Mouse (Mus musculus): ENCODE results near the gene Lrba. TPM values are rescaled to one million over a fixed set of nuclear protein-coding genes. Genes with fewer than 3 reads are reported as not detected.

The Lrba gene
- total RNA-seq, 4 experiments from 2014 or later, result 25.0 to 29.4 (median 25.7) TPM

DNA sequence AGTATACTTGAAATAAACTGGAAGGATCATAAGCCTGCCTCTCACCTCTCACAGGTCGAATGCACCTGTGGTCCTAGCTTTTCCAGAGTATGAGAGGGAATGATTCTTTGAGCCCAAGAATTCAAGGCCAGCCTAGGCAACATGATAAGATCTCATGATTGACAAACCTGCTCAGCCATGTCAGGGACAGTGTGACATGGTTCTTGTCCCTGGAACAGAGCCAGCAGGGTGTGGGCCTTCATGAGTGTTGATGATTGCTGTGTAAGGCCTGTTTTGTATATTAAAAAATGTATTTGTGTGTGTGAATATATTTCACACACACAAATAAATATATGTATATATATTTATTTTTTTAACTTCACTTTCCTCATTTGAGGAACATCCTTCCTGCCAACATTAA, 29.3 kb downstream of the Lrba start:
- DNase-seq (ENCODE audit: low spot score in 2 of 2), result no peak

DNA sequence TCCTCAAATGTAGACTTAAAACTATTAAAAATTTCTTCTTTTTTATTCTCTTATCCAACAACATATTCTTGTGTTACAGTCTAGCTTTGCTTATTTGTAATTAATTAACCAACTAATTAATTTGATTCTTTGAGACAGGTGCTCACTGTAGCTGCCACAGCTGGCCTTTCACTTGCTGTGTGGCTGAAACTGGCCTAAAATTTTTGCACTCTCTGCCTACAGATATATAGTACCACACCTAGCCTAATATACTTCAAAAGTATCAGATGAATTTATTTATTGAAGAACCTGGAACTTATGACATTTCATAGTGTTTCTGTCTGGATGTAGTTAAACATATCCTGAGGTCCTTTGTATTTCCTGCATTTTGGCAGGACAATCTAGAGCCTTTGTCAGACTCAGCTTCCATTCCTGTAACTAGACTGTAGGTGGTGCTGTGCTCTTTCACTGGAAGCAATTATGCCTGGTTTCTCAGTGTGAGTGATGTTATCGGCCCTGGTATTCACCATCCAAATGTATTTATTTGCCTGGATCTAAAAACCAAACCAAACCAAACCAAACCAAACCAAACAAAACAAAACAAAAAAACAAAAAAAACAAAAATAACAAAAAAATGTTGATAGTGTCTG, 43.7 kb downstream of the Lrba start:
- no peak for DNase-seq (ENCODE audit: low spot score in 2 of 2)

DNA sequence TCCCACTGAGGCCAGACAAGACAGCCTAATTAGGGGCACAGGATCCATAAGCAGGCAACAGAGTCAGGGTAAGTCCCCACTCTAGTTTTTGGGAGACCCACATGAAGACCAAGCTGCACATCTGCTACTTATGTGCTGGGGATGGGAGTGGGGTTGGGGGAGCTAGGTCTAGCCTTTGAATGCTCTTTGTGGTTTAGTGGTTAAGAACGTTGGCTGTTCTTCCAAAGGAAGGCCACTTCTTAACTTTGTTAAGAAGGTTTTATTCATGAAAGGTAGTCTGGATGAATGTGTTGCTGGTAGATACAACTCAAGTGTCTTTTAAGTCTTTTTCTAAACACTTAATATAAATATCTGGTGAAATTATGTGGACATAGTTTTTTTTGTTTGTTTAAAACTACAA, 51.2 kb downstream of the Lrba start:
- DNase-seq (ENCODE audit: low spot score in 2 of 2), result no peak

DNA sequence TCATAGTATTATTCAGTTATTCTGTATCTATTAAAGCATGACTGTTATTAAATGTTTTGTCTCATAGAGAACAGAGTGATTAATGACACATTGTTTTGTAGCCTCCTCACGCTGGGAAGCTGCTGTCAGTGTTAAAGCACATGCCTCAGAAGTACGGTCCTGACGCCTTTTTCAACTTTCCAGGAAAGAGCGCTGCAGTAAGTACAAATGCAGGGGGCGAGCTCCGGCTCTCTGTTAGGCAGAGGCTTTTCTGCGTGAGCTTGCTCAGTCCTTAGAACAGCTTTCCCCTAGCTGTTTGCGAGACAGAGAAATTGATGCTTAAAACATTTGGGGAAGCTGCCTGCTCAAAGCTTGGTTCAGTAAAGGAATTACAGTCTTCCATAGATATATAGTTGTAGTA, 66.8 kb downstream of the Lrba start:
- DNase-seq (ENCODE audit: low spot score in 2 of 2), result no peak

DNA sequence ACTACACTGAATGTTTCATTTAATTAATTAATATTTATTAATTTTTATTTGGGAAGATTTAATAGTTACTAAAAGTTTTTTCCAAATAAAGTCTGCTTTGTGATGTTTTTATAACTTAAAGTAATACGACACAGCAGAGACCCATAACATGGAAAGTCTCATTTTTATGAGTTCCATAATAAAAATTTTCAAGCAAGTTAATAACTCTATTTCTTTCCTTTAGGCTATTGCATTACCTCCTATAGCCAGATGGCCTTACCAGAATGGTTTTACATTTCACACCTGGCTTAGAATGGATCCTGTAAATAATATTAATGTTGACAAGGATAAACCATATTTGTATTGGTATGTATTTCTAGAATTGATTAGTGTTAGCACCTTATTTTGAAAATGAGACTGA, 70.4 kb downstream of the Lrba start:
- DNase-seq (ENCODE audit: low spot score in 2 of 2), result no peak

DNA sequence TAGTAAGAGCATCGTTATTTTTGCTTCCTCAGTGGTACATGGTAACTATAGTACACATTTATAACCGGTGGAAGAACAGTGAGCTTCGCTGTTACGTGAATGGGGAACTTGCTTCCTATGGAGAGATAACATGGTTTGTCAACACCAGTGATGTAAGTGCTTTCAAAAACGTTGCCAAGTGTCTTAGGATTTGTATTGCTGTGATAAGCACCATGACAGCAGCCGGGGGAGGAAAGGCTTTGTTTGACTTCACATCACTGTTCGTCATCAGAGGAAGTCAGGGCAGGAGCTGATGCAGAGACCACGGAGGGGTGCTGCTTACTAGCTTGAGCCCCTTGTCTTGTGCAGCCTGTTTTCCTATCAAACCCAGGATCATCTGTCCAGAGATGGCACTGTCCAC, 71.7 kb downstream of the Lrba start:
- no peak for DNase-seq (ENCODE audit: low spot score in 2 of 2)

DNA sequence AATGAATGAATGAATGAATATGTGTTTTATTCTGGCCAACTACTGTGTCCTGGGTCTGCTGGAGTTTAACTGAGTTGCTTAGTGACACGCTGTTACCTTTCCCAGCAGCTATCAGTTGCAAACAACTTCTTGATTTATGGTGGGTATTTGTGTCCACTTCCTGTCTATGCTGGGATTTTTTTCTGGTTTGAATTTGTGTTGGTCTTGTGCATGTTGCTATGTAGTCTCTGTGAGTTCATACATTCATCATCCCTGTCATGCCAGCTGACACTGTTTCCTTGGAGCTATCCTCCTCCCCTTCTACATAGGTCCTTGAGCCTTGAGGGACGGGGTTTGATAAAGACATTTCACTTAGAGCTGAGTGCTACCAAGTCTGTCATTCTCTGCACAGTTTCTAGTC, 84.4 kb downstream of the Lrba start:
- no peak for DNase-seq (ENCODE audit: low spot score in 2 of 2)

DNA sequence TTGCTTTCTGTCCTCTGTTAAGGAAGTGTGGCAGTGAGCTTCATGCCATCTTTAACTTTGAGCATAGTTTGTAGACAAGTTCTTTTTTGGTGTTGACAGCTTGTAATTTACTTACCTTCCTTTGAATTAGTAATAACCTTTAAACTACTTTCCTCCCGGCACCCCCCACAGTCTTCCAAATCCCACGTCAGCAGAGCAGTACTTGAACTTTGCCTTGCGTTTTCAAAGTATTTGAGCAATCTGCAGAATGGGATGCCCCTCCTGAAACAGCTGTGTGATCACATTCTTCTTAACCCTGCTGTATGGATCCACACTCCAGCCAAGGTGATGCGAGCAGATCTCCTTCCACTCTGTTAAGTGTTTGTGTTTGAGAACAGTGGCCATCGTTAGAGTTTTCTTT, 85.7 kb downstream of the Lrba start:
- DNase-seq (ENCODE audit: low spot score in 2 of 2), result no peak

DNA sequence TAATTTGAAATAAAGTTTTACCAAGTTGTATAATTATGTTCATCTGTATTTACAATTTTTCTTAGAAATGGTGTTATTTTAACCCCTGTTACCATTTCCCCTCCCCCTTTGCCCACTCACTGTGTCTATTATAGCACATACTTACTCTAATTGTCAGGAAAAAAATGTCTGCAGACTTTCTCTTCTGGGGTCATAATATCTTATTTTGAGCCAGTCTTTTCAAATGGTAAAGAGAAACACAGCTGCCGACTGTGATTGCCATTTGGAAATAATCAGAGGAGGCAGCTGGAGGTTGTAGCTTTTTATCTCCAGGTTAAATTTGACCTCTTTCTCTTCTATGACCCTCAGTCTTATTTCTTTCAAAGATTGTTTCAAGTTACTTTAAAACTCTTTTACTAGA, 86.9 kb downstream of the Lrba start:
- no peak for DNase-seq (ENCODE audit: low spot score in 2 of 2)

DNA sequence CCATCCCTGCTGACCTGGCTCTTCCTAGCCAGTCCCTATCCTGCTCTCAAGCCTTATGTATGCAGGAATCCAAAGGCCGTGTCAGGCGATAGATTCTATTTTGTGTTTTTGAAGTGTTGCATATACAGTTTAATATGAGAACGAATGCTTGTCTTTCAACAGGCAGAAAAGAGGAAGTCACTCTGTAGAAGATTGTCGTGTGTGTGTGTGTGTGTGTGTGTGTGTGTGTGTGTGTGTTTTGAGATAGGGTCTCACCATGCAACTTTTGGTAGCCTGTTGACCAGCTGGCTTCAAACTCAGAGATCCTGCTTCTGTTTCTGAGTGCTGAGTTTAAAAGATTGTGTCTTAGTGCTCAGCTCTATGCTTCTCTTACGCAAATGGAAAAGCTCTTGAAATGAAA, 93.2 kb downstream of the Lrba start:
- DNase-seq (ENCODE audit: low spot score in 2 of 2), result no peak

DNA sequence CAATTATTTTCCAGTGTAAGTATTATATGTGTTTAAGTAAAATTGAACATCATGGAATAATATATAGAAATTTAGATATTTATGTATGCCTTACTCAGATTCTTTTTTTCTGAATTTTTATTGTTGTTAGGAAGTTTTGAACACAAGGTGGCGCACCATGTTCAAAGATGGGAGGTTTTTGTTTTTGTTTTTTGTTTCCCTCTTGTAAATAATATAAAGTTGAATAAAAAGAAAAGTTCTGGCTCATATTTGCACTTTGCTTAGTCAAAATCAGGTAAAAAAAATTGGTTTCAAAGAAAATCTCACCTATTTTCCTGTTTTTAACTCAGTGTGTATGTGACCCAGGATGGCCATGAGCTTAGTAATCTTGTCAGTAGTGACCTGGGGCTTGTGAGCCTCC, 104.1 kb downstream of the Lrba start:
- no peak for DNase-seq (ENCODE audit: low spot score in 2 of 2)

DNA sequence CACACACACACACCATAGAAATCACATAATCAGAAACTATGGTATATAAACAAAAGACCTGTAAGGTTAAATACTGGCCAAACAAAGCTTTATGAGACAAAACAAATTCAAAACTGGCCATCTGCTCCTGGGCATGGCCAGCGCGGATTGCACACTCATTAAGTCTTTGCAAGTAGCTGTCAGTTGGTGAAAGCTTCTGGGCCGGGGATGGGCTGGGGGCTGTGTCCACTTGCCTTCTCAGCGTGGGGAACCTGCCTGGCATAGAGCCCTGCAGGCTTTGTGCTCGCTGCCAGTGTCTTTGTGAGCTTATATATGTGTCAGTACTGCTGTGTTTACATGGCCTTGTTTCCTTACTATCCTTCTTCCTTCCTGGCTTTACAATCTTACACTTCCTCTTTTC, 118.8 kb downstream of the Lrba start:
- no peak for DNase-seq (ENCODE audit: low spot score in 2 of 2)

DNA sequence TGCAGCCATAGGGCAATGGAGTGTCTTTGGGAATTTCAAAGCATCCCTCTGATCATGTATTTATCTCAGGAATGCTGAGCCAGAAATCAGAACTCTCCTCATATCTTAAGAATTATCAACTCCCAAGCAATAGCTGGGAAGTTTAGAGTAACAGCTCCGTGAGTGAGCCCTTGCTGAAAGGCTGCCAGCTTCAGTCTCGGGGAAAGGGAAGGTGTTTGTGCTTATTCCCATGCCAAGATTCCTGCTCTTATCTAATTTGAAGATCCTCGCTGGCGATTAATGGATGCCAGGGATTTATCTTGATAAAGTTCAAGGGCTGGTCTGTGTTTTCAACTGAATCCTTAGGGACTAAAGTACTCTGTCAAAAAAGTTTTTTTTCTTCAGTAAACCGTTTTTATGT, 138.0 kb downstream of the Lrba start:
- no peak for DNase-seq (ENCODE audit: low spot score in 2 of 2)

DNA sequence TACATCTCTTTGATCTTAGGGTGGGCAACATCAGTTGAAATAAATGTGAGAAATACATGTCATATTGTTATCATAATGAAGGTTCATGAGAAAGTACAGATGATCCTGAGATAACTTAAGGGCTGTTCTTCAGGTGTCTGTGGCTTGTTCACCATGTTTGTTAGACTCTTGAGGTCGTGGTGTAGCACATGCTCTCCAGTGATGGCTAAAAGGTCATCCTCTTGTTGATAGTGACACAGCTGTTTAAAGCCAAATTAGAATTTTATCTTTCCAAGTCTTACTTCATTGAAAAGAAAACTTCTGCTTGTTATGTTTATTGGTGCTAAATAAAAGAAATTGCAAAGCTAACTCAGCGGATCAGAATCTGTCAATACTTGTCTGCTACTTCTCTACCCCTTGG, 147.0 kb downstream of the Lrba start:
- no peak for DNase-seq (ENCODE audit: low spot score in 2 of 2)

DNA sequence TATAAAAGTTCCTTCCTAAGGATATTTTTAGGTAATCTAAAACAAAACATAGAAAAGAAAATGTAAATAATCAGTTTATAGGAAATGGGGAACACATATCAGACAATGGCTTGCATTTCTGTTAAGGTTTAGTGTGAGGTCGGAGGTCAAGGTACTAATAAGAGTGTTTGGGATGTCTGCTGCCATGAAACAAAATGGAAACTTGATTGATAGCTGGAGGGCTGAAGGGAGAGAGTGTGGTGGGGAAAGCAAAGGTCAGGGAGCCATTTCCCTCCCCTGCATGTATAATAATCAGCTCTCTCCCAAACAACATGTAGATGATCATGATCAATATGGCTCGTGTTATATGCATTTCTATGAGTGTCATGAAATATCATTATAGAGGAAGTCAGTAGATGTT, 150.8 kb downstream of the Lrba start:
- DNase-seq (ENCODE audit: low spot score in 2 of 2), result no peak

DNA sequence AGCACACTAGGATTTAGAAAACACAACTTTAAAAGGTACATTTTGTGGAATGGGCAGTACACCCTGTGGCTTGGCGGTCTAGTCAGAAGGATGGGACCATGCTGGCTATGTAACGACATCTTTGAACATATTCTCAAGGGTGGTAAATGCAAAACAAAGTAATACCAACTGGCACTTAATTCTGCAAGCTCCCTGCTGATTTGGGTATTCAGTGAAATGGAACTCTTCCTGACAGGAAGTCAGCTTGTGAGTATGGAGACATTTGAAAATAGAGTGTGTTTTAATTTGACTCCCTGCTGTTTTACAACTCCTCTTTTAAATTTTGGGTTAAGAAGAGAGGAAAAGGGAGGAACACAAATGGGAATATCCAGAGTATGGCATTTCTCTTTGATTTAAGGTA, 158.1 kb downstream of the Lrba start:
- DNase-seq (ENCODE audit: low spot score in 2 of 2), result no peak

DNA sequence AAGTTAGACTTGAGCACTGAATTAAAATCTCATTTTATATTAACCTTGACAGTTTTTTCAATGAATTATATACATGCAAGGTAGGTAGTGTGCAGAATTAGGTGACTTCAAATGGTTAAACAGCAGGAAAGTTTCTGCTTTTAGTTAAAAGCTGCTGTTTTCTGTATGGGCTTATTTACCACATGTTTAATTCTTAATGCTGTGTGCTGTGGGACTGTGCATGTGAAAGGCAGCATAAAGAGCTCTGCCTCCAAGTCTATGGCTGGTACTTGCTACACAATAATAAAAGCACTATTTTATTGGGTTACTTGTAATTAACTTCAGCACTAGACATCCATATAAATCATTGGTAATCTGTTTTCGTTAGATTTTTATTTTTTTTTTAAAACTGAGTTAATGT, 160.6 kb downstream of the Lrba start:
- DNase-seq (ENCODE audit: low spot score in 2 of 2), result no peak

DNA sequence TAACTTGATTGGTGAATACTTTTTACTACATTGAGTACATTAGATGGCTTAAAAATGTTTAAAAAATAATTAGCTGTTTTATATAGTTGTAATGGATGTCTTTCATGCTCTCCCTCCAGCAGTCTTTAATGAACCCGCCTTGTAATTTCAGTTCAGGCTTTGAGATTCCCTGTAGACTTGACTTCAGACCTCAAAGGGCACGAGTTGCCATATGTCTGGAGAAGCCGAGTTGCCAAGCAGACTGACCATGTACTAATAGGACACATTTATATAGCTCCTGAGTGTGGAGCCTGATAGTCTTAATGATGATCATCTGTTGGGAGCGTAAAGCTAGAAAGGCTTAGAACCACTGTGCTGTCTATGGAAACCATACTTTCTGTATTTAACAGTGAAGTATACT, 161.8 kb downstream of the Lrba start:
- no peak for DNase-seq (ENCODE audit: low spot score in 2 of 2)

DNA sequence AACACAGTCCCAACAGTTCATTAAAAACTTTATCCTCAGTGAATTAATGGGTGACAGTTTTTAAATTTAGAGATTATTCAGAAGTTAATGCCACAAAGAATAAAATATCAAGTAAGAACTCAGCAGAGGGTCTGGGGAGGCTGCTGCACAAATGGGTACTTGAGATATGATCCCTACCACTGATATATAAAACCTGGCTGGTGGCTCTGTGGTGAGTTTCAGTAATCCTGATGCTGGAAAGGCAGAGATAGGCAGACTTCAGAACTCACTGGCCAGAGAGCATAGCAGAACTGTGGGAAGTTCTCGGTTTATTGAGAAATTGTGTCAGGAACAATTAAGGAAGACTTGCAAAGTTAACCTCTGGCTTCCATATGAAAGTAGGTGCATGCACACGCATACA, 199.3 kb downstream of the Lrba start:
- DNase-seq (ENCODE audit: low spot score in 2 of 2), result no peak

DNA sequence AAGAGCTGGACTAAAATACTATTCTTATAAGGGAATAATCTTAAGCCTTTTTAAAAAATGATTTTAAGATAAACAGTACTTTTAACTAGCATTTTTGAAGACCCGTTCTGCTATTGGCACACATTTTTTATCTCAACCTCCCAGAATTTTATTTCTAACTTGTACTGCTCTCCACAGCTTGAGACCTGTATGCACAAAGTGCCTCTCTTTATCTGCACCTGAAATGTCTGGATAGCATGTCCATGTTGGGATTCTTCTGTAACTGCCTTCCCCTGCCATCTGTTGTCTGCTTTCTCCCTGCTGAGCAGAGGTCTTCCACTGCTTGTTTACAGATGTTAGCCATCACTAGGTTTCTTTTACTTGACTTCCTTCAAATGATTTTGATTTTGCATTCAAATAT, 202.3 kb downstream of the Lrba start:
- DNase-seq (ENCODE audit: low spot score in 2 of 2), result no peak

DNA sequence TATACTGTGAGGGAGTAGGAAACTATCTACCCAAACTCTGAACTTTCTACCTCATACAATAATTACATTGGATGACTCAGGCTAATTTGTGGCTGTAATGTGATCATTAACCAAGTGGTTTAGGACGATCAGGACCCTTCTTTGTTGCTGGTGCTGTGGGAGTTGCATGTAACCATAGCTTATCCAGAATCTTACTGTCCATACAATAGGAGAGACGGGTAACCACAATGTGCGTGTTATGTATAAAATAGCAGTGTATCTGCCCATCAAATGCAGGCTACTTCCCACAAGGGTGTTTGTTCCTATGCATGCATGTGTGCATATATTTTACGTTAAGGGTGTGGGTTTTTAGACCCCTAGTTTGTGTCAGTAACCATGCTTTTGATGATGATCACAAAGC, 219.0 kb downstream of the Lrba start:
- DNase-seq (ENCODE audit: low spot score in 2 of 2), result no peak

DNA sequence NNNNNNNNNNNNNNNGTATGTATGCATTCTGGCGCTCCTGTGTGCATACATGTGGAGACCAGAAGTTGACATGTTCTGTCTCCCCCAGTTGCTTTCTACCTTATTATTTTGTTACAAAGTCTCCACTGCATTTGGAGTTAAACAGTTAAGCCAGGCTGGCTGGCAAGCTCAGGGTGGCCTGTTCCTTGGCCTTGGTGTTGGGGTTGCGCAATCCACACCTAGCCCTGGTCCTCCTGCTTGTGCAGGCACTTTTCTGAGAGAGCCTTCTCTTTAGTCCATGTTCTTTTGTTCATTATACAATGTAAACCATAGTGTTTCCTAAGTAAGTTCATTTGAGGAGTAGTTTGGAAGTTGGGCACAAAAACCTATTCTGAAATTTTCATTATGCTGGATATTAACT, 226.7 kb downstream of the Lrba start:
- DNase-seq (ENCODE audit: low spot score in 2 of 2), result no peak

DNA sequence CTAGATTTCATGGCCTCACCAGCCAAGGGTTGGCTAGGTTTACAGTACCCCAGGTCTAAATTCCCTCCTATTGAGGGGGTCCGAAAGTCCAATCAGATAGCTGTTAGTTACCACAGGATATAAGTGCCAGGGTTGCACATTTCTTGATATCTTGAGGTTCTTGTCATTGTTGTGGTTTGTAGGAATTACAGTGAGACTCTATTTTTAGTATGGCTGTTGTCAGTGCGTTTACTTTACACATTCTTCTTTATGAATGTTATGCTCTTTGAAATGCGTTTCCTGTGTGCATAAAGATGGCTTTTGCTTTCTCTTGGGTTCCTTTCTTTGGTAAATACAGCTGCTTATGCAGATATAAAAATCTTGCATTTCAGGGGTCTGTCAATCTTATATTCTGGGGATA, 237.1 kb downstream of the Lrba start:
- no peak for DNase-seq (ENCODE audit: low spot score in 2 of 2)

DNA sequence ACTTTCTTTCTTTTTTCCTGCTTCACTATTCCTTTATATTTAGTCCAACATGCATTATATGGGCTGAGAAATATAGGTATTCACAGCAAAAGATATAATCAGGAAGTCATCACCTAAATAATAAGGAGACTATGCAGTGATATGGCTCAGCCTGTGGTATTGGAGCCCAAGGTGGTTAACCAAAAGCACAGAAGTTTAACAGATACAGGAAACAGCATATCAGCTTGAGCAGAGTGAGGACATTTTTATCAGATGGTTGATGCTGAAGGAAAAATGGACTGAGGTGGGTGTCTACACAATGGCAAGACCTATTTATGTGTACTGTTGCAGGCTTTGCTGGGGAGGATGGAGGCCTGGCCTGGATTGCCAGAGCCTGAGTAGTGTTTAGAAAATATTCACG, 265.5 kb downstream of the Lrba start:
- no peak for DNase-seq (ENCODE audit: low spot score in 2 of 2)

Data from gastrocnemius, adult 8-10 months (tissue).